Mouse (Mus musculus) MEL (cell line): Measurements from ENCODE around the gene 4931428F04Rik. TPM values are rescaled to one million over a fixed set of nuclear protein-coding genes. Genes with fewer than 3 reads are reported as not detected.

ENCODE experiments used
- DNase-seq: peaks from one replicate; pipeline ENCODE4 v3.0.0; 2011; ENCODE audit warnings: low read depth, low spot score
- H3K27ac ChIP-seq: 2 replicates; pipeline ENCODE4 v1.5.1; 2012; ENCODE audit warnings: low read depth, mild to moderate bottlenecking, control low read depth, low read length, moderate library complexity; ENCODE audit not compliant: control insufficient read depth
- H3K27me3 ChIP-seq, 2 experiments: fragments of 150-350 bp in 1 of 2; sonication (generic) in 1 of 2; 2 replicates each; pipeline ENCODE4 v1.6.1; 2012; ENCODE audit warnings: low read length in 2 of 2, mild to moderate bottlenecking in 2 of 2, improper control_type of control experiment in 1 of 2, moderate library complexity in 1 of 2; ENCODE audit not compliant: insufficient read depth in 2 of 2, control insufficient read depth in 1 of 2
- H3K36me3 ChIP-seq, 2 experiments: 2 replicates each; pipeline ENCODE4 v1.6.1; 2012 to 2014; ENCODE audit warnings: low read length in 2 of 2, improper control_type of control experiment in 1 of 2, inconsistent platforms in 1 of 2, mild to moderate bottlenecking in 1 of 2; ENCODE audit not compliant: insufficient read depth in 2 of 2, control insufficient read depth in 1 of 2
- H3K4me1 ChIP-seq, 2 experiments: fragments of 150-350 bp in 1 of 2; sonication (generic) in 1 of 2; 2 replicates each; pipeline ENCODE4 v1.6.1; 2012; ENCODE audit warnings: low read length in 2 of 2, improper control_type of control experiment in 1 of 2, mild to moderate bottlenecking in 1 of 2; ENCODE audit not compliant: insufficient read depth in 2 of 2, control insufficient read depth in 1 of 2
- H3K4me3 ChIP-seq, 2 experiments: fragments of 150-350 bp in 1 of 2; sonication (generic) in 1 of 2; 2 replicates each; pipeline ENCODE4 v1.5.1; 2012; ENCODE audit warnings: low read depth in 2 of 2, low read length in 2 of 2, mild to moderate bottlenecking in 2 of 2, moderate library complexity in 2 of 2, control low read depth in 1 of 2, improper control_type of control experiment in 1 of 2; ENCODE audit not compliant: control insufficient read depth in 1 of 2, insufficient read depth in 1 of 2
- H3K79me2 ChIP-seq: 2 replicates; pipeline ENCODE4 v1.6.1; 2012; ENCODE audit warnings: mild to moderate bottlenecking, low read length, moderate library complexity; ENCODE audit not compliant: control insufficient read depth, poor library complexity, insufficient read depth
- H3K9ac ChIP-seq: 2 replicates; pipeline ENCODE4 v1.6.1; 2012; ENCODE audit warnings: low read depth, mild to moderate bottlenecking, control low read depth, low read length, moderate library complexity; ENCODE audit not compliant: control insufficient read depth, poor library complexity, severe bottlenecking
- H3K9me3 ChIP-seq: fragments of 150-350 bp; sonication (generic); replicated peaks from 2 replicates; pipeline ENCODE4 v1.6.1; 2012; ENCODE audit warnings: mild to moderate bottlenecking, low read length, improper control_type of control experiment, moderate library complexity; ENCODE audit not compliant: insufficient read depth
- BHLHE40 ChIP-seq: IDR thresholded peaks from 2 replicates; pipeline ENCODE4 v1.6.1; 2012; ENCODE audit warnings: low read depth, mild to moderate bottlenecking, inconsistent platforms, low read length, improper control_type of control experiment, borderline replicate concordance
- CTCF ChIP-seq, 3 experiments: IDR thresholded peaks in 2 of 3; conservative IDR thresholded peaks in 1 of 3; 2 replicates each; pipeline ENCODE4 v1.5.1; 2011 to 2012; ENCODE audit warnings: low read length in 3 of 3, low read depth in 2 of 3, mild to moderate bottlenecking in 2 of 3, improper control_type of control experiment in 1 of 3, inconsistent platforms in 1 of 3, mixed read lengths in 1 of 3, moderate library complexity in 1 of 3; ENCODE audit not compliant: control insufficient read depth in 1 of 3, insufficient read depth in 1 of 3, poor library complexity in 1 of 3, severe bottlenecking in 1 of 3
- E2F4 ChIP-seq: IDR thresholded peaks from 2 replicates; pipeline ENCODE4 v1.6.1; 2011; ENCODE audit warnings: low read depth, low read length, improper control_type of control experiment, borderline replicate concordance
- ELF1 ChIP-seq: IDR thresholded peaks from 2 replicates; pipeline ENCODE4 v1.6.1; 2014; ENCODE audit warnings: low read depth, mild to moderate bottlenecking, inconsistent platforms, low read length, improper control_type of control experiment, moderate library complexity
- ETS1 ChIP-seq: IDR thresholded peaks from 2 replicates; pipeline ENCODE4 v1.6.1; 2012; ENCODE audit warnings: low read depth, mild to moderate bottlenecking, inconsistent platforms, low read length, improper control_type of control experiment, moderate library complexity
- GATA1 ChIP-seq: IDR thresholded peaks from 2 replicates; pipeline ENCODE4 v1.6.1; 2011; ENCODE audit warnings: low read depth, low read length, improper control_type of control experiment
- HCFC1 ChIP-seq: IDR thresholded peaks from 2 replicates; pipeline ENCODE4 v1.6.1; 2012; ENCODE audit warnings: low read depth, mild to moderate bottlenecking, inconsistent platforms, low read length, improper control_type of control experiment, moderate library complexity
- MAFK ChIP-seq: IDR thresholded peaks from 2 replicates; pipeline ENCODE4 v1.6.1; 2011; ENCODE audit warnings: low read depth, mild to moderate bottlenecking, low read length, improper control_type of control experiment, borderline replicate concordance
- MAX ChIP-seq: IDR thresholded peaks from 2 replicates; pipeline ENCODE4 v1.6.1; 2011; ENCODE audit warnings: low read length, improper control_type of control experiment
- MEF2A ChIP-seq: IDR thresholded peaks from 2 replicates; pipeline ENCODE4 v1.6.1; 2014; ENCODE audit warnings: low read depth, mild to moderate bottlenecking, inconsistent platforms, low read length, improper control_type of control experiment; ENCODE audit not compliant: poor library complexity, insufficient replicate concordance, severe bottlenecking; ENCODE audit errors: extremely low read depth
- MXI1 ChIP-seq: IDR thresholded peaks from 2 replicates; pipeline ENCODE4 v1.6.1; 2011; ENCODE audit warnings: mild to moderate bottlenecking, low read depth, low read length, improper control_type of control experiment
- MYC ChIP-seq: IDR thresholded peaks from 2 replicates; pipeline ENCODE4 v1.6.1; 2011; ENCODE audit warnings: low read depth, mild to moderate bottlenecking, low read length, improper control_type of control experiment, moderate library complexity
- NELFE ChIP-seq: IDR thresholded peaks from 2 replicates; pipeline ENCODE4 v1.6.1; 2011; ENCODE audit warnings: low read depth, low read length, improper control_type of control experiment
- NRF1 ChIP-seq: IDR thresholded peaks from 2 replicates; pipeline ENCODE4 v1.6.1; 2014; ENCODE audit warnings: low read depth, mild to moderate bottlenecking, inconsistent platforms, low read length, improper control_type of control experiment, moderate library complexity; ENCODE audit not compliant: poor library complexity, insufficient read depth, severe bottlenecking
- POLR2A ChIP-seq, 2 experiments: IDR thresholded peaks; 2 replicates each; pipeline ENCODE4 v1.6.1; 2011 to 2012; ENCODE audit warnings: low read length in 2 of 2, mild to moderate bottlenecking in 2 of 2, control low read depth in 1 of 2, improper control_type of control experiment in 1 of 2, low read depth in 1 of 2, moderate library complexity in 1 of 2; ENCODE audit not compliant: control insufficient read depth in 1 of 2, insufficient read depth in 1 of 2, poor library complexity in 1 of 2
- POLR2AphosphoS2 ChIP-seq: IDR thresholded peaks from 2 replicates; pipeline ENCODE4 v1.6.1; 2011; ENCODE audit warnings: low read length, improper control_type of control experiment
- RAD21 ChIP-seq: IDR thresholded peaks from 2 replicates; pipeline ENCODE4 v1.6.1; 2011; ENCODE audit warnings: mild to moderate bottlenecking, low read depth, low read length, improper control_type of control experiment
- SIN3A ChIP-seq: IDR thresholded peaks from 2 replicates; pipeline ENCODE4 v1.6.1; 2012; ENCODE audit warnings: low read length, improper control_type of control experiment, inconsistent platforms
- SMC3 ChIP-seq: IDR thresholded peaks from 2 replicates; pipeline ENCODE4 v1.6.1; 2011; ENCODE audit warnings: low read depth, low read length, improper control_type of control experiment
- UBTF ChIP-seq: IDR thresholded peaks from 2 replicates; pipeline ENCODE4 v1.6.1; 2012; ENCODE audit warnings: low read depth, mild to moderate bottlenecking, inconsistent platforms, low read length, improper control_type of control experiment, moderate library complexity, borderline replicate concordance; ENCODE audit not compliant: insufficient read depth
- USF2 ChIP-seq, 2 experiments: IDR thresholded peaks; 2 replicates each; pipeline ENCODE4 v1.6.1; 2011 to 2012; ENCODE audit warnings: improper control_type of control experiment in 2 of 2, low read length in 2 of 2, borderline replicate concordance in 1 of 2, inconsistent platforms in 1 of 2, low read depth in 1 of 2, mild to moderate bottlenecking in 1 of 2; ENCODE audit not compliant: insufficient read depth in 1 of 2
- ZC3H11A ChIP-seq: IDR thresholded peaks from 2 replicates; pipeline ENCODE4 v1.6.1; 2012; ENCODE audit warnings: low read depth, mild to moderate bottlenecking, inconsistent platforms, low read length, improper control_type of control experiment
- ZMIZ1 ChIP-seq: IDR thresholded peaks from 2 replicates; pipeline ENCODE4 v1.6.1; 2012; ENCODE audit warnings: low read depth, mild to moderate bottlenecking, inconsistent platforms, low read length, improper control_type of control experiment, moderate library complexity
- ZNF384 ChIP-seq: IDR thresholded peaks from 2 replicates; pipeline ENCODE4 v1.6.1; 2012; ENCODE audit warnings: low read depth, mild to moderate bottlenecking, inconsistent platforms, low read length, improper control_type of control experiment
- polyA plus RNA-seq, 2 experiments: library from polyadenylated mRNA; stranded (reverse) in 1 of 2; unstranded in 1 of 2; fragments of >175 nt in 1 of 2; fragments of >200 nt in 1 of 2; gene quantifications; 2 replicates each; pipeline versions ENCODE4 v1.2.1 to v1.2.4; 2012; ENCODE audit warnings: low replicate concordance in 2 of 2, low read depth in 1 of 2; ENCODE audit not compliant: insufficient read length in 2 of 2, insufficient read depth in 1 of 2, missing spikeins in 1 of 2
- total RNA-seq: library from RNA; depleted of rRNA; stranded (reverse); fragments of 300-350 nt; gene quantifications from 2 replicates; pipeline ENCODE4 v1.2.3, GENCODE M21; 2012

4931428F04Rik gene
- total and polyA plus RNA-seq, 3 experiments = 8.2 to 13.0 TPM; not detected in 1

- Histone ChIP-seq H3K4me3 (peak overlapping the region; percentile 55 to 63), H3K79me2 (no peaks in the 10 kb centered on the region; the same call in 1 of the 2 replicates), H3K36me3 (peaks cover 0 to 13% of the 10 kb centered on the region in 2 experiments; a peak in 3 of 4 replicates), H3K9ac (peak overlapping the region; percentile 82), H3K27ac (peak overlapping the region; percentile 63), H3K4me1 (peaks cover 2 to 14% of the 10 kb centered on the region in 2 experiments; a peak in 3 of 4 replicates), H3K27me3 (no peaks in the 10 kb centered on the region), H3K9me3 (no peaks in the 10 kb centered on the region)
- peak; percentile 93 for DNase-seq
- TF ChIP-seq GATA1 = no peak
- peak in 1 of 2 experiments; percentile 56; a peak in 2 of 4 replicates for TF ChIP-seq POLR2A (IDR thresholded peaks at IDR 0.05; ENCODE audit: control insufficient read depth in 1 of 2, insufficient read depth in 1 of 2, low read depth in 1 of 2, low read length in 2 of 2, poor library complexity in 1 of 2)
- no peak for TF ChIP-seq ZC3H11A
- TF ChIP-seq UBTF = no peak
- TF ChIP-seq RAD21 = peak; percentile 36
- TF ChIP-seq SMC3 = peak; percentile 77
- TF ChIP-seq MAFK = no peak
- TF ChIP-seq MAX = peak; percentile 68
- TF ChIP-seq NELFE = no peak; the same call in none of the 2 replicates
- TF ChIP-seq CTCF (IDR thresholded peaks at IDR 0.05 in 2 of 3, conservative IDR thresholded peaks at IDR 0.05 in 1 of 3; ENCODE audit: control insufficient read depth in 1 of 3, insufficient read depth in 1 of 3, low read depth in 2 of 3, low read length in 3 of 3, poor library complexity in 1 of 3, severe bottlenecking in 1 of 3) = peak; percentile 63 to 90 (median 89)
- no peak for TF ChIP-seq ELF1
- TF ChIP-seq BHLHE40 = peak; percentile 73; the same call in 1 of the 2 replicates
- TF ChIP-seq MEF2A = no peak
- TF ChIP-seq E2F4 = peak; percentile 55; the same call in 1 of the 2 replicates
- peak; percentile 84 for TF ChIP-seq POLR2AphosphoS2
- TF ChIP-seq NRF1 = peak; percentile 33; the same call in 1 of the 2 replicates
- TF ChIP-seq HCFC1 = peak; percentile 61
- peak; percentile 86 for TF ChIP-seq MXI1
- peak; percentile 65 for TF ChIP-seq SIN3A
- TF ChIP-seq ZMIZ1 = peak; percentile 52; the same call in 1 of the 2 replicates
- TF ChIP-seq USF2 (IDR thresholded peaks at IDR 0.05; ENCODE audit: borderline replicate concordance in 1 of 2, insufficient read depth in 1 of 2, low read depth in 1 of 2, low read length in 2 of 2) = no peak
- 0 out of 2 replicates have a peak, but pooled peaks have one; percentile 63 for TF ChIP-seq MYC
- no peak for TF ChIP-seq ZNF384
- TF ChIP-seq ETS1 = no peak
Observed at GRCm38 (mm10) chr8:105254152-105254965, 35.3 kb downstream of the 4931428F04Rik start.
